Mouse (Mus musculus): ENCODE data around the gene Tspo. TPM values are rescaled to one million over a fixed set of nuclear protein-coding genes. Genes with fewer than 3 reads are reported as not detected.

Gene Tspo
- polyA plus RNA-seq, 1 experiment: 738 TPM

- peak; percentile 92 for DNase-seq (ENCODE audit: low read depth)
Observed at GRCm38 (mm10) chr15:83584741-83585220, 21.4 kb downstream of the Tspo start.

DNA sequence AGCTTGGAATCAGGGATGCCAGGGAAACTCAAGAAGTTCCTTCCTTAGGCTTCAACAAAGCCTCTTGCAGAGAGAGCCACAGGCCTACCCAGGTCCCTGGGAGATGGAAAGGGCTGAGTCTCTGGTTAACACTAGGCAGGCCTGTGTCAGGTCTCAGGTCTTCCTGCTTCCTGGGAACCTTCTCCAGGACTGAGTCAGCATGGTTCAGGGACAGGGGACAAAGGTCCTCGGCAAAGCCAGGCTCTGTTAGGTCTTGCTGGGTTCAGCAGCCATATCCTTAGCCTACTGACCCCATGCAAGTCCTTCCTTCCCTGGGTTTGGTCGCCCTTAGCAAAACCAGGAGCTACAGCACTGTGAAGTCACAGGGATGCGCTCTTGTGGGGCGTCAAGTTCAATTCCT lies 27.4 kb downstream of the Tspo start:
- no peak for DNase-seq (ENCODE audit: low read depth)

- DNase-seq (ENCODE audit: low read depth): no peak
Observed at GRCm38 (mm10) chr15:83591758-83592157, 28.4 kb downstream of the Tspo start.

- DNase-seq (ENCODE audit: low read depth): no peak
Observed at GRCm38 (mm10) chr15:83592260-83593188, 29.1 kb downstream of the Tspo start.

DNA sequence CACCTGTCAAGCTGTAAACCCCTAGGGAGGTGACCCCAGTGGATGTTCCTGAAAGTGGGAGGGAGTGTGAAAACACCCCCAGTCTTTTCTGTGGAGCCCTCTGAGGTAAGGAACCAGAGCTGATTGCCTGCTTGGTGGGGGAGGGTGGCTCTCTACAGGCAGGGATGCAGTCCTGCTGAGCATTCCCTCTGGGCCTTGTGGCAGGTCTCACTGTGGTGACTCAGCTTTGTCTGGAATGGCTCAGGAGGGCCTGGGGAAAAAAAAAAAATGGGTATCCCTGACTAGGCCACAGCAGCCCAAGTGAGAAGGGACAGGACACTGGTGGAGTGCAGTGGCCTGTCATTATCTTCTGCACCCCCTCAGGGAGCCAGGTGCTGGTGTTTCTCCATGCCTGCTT lies 29.8 kb downstream of the Tspo start:
- no peak for DNase-seq (ENCODE audit: low read depth)

GRCm38 (mm10) chr15:83593702-83594512 lies 30.5 kb downstream of the Tspo start:
- DNase-seq (ENCODE audit: low read depth): no peak

- no peak for DNase-seq (ENCODE audit: low read depth)
Observed at GRCm38 (mm10) chr15:83594513-83595363, 31.3 kb downstream of the Tspo start, which contains the start of gene Ttll12. Gene Ttll12, minus strand, starts transcription at chr15:83595157.

- DNase-seq (ENCODE audit: low read depth): no peak
Observed at GRCm38 (mm10) chr15:83595364-83595711, 31.9 kb downstream of the Tspo start.

GRCm38 (mm10) chr15:83596833-83597232 lies 33.4 kb downstream of the Tspo start:
- no peak for DNase-seq (ENCODE audit: low read depth)

GRCm38 (mm10) chr15:83601185-83601584 lies 37.8 kb downstream of the Tspo start:
- no peak for DNase-seq (ENCODE audit: low read depth)

- DNase-seq (ENCODE audit: low read depth): no peak
Observed at GRCm38 (mm10) chr15:83602372-83603045, 39.1 kb downstream of the Tspo start.

GRCm38 (mm10) chr15:83603046-83603396 lies 39.6 kb downstream of the Tspo start:
- no peak for DNase-seq (ENCODE audit: low read depth)

DNA sequence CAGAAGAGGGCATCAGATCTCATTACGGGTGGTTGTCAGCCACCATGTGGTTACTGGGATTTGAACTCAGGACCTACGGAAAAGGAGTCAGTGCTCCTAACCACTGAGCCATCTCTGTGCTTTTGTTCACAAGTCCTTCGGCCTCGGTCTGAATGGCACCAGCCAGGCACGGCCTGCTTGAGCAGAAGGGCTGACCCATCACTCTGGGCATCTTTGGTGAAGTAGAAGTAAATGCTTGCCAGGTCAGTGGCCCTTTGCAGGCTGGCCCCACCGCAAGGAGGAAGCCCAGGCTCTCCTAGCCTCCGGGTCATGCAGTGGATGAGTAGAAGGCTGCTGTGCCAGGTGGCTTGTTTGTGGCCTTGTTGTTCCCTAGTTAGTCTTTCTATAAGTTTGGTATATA lies 40.0 kb downstream of the Tspo start:
- no peak for DNase-seq (ENCODE audit: low read depth)

- no peak for DNase-seq (ENCODE audit: low read depth)
Observed at GRCm38 (mm10) chr15:83606216-83606615, 42.8 kb downstream of the Tspo start.

GRCm38 (mm10) chr15:83606700-83607099 lies 43.3 kb downstream of the Tspo start:
- no peak for DNase-seq (ENCODE audit: low read depth)

GRCm38 (mm10) chr15:83607115-83607802 lies 43.9 kb downstream of the Tspo start:
- no peak for DNase-seq (ENCODE audit: low read depth)

- no peak for DNase-seq (ENCODE audit: low read depth)
Observed at GRCm38 (mm10) chr15:83615245-83615644, 51.9 kb downstream of the Tspo start.
